Mouse (Mus musculus): Measurements from ENCODE around the gene Nrros.

- no peak for TF ChIP-seq CTCF (IDR thresholded peaks at IDR 0.05; ENCODE audit: low read depth, low read length)
- TF ChIP-seq POLR2A (IDR thresholded peaks at IDR 0.05; ENCODE audit: borderline replicate concordance, low read depth, low read length), result no peak
Measured at GRCm38 (mm10) chr16:32167819-32168545, 2.6 kb upstream of the Nrros start.

All from bone marrow macrophage, adult 2 months (primary cell).